Mouse (Mus musculus): ENCODE results near the gene Lrpap1. TPM values are rescaled to one million over a fixed set of nuclear protein-coding genes. Genes with fewer than 3 reads are reported as not detected.

Gene Lrpap1
- total RNA-seq, 2 experiments from 2014 or later, result 115 TPM

- DNase-seq (ENCODE audit: low spot score in 2 of 2), result no peak
These were observed 24.2 kb upstream of the Lrpap1 start for GRCm38 (mm10) chr5:35129767-35130191.

- DNase-seq (ENCODE audit: low spot score in 2 of 2), result no peak
These were observed 23.6 kb upstream of the Lrpap1 start for GRCm38 (mm10) chr5:35129208-35129607.

DNA sequence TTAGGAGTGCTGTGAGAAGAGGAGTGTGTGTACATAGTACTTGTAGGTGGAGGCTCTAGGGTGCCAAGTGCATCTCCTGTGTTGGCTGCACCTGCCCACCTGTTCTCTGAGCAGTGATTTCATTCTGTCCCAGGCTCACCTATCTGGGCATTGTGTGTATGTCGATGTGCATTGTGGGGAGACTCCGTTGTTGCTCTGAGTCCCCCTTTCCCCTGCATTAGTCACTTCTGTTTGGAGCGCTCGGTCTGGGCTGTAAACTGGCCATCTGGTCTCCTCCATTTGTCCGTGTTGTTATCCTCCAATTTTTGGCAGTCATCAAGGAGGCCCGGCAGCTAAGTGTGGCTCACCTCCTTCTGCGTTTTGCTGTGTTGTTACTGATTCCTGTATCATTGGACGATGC, 14.5 kb upstream of the Lrpap1 start:
- no peak for DNase-seq (ENCODE audit: low spot score in 2 of 2)

DNA sequence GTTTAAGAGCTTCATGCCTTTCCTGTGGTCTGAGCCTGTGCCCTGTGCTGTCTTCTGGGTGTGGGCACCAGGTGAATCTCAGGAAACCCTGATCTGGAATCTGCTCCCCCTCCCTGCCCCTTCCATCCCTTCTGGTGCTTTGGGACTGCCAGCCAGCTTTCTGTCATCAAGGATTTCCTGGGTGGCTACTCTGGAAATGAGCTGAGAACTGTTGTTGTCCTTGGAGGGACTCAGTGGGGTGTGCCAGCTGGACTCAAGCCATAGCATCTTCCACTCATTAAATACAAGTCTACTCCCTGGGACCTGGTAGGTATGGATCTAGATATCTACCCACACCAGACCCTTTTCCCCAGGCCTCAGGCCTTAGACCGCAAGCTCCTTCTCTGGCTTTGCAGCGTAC, 12.9 kb upstream of the Lrpap1 start:
- no peak for DNase-seq (ENCODE audit: low spot score in 2 of 2)

GRCm38 (mm10) chr5:35117633-35118032, 12.1 kb upstream of the Lrpap1 start:
- no peak for DNase-seq (ENCODE audit: low spot score in 2 of 2)

DNA sequence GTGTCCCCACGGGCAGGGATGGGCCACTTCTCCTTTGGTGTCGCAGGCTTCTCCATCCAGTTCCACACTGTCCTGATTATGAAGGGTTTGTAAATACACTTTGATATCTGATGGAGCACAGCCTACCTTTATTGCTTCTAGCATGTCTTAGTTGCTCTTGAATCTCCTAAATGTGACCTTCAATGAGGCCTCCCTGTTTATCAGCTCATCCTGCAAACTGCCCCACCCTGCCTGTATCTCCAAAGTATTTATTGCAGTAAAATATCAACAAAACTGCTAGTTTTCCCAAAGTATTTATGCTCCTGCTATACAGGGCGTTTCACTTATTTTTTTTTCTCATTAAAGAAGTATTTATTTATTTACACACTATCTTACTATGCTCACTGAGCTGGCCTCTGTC, 10.4 kb upstream of the Lrpap1 start:
- no peak for DNase-seq (ENCODE audit: low spot score in 2 of 2)

DNA sequence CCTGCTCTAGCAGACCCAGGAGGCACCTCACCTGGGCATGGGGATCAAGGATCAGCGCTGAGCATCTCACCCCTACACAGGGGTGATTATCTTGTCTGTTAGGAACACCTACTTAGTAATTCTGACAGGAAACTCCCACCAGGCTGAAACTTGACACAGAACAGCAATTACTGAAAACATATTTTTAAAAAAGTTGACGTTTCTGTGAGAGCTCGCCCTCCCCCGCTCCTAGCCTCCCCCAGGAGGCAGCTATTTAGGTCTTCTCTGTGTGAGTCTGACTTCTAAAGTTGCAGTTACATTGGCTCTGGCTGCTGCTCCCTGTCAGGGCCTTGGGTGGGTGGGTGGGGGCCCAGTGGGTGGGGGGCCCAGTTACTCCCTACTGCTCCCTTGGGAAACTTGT, 6.9 kb upstream of the Lrpap1 start:
- no peak for DNase-seq (ENCODE audit: low spot score in 2 of 2)

DNA sequence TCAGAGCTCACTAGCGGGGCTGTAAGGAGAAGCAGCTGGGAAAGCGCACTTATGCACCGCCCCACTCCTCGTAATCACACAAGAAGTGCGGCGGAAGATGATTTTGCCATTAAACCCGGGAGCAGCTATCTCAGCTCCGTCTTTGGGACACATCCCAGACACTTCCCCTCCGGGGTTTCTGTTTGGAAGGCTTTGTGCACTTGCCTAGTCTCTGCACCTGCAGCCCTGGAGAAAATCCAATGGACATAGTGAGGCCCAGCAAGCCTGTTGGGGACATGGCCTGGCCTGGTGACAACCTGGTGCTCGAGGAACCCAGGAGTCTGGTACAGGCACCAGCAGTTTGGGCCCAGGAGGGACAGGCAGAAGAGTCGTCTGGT, 344 bp upstream of the Lrpap1 start:
- DNase-seq (ENCODE audit: low spot score in 2 of 2), result no peak

GRCm38 (mm10) chr5:35104183-35104959, 1.2 kb downstream of the Lrpap1 start:
- DNase-seq (ENCODE audit: low spot score in 2 of 2), result no peak

DNA sequence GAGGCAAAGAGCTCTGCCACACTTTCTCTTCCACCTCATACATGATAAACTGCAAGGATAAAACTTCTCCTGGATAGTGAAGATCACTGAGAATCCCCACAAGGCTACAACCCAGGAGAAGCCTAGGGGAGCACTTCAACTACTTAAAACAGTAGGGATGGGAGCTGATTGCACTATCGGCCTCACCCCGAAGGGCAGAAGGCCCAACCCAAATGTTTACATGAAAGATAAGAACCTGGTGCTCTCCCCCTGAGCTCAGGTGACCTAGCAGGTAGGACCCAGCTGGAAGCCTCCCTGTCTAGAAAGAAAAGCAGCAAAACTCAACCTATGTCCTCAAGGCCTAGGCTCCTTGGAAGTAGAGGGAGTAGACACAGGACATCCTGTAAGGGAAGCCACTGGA, 2.0 kb downstream of the Lrpap1 start:
- no peak for DNase-seq (ENCODE audit: low spot score in 2 of 2)

- DNase-seq (ENCODE audit: low spot score in 2 of 2), result no peak
These were observed 2.5 kb downstream of the Lrpap1 start for GRCm38 (mm10) chr5:35103086-35103485.

GRCm38 (mm10) chr5:35091636-35092035, 13.9 kb downstream of the Lrpap1 start:
- DNase-seq (ENCODE audit: low spot score in 2 of 2), result no peak

DNA sequence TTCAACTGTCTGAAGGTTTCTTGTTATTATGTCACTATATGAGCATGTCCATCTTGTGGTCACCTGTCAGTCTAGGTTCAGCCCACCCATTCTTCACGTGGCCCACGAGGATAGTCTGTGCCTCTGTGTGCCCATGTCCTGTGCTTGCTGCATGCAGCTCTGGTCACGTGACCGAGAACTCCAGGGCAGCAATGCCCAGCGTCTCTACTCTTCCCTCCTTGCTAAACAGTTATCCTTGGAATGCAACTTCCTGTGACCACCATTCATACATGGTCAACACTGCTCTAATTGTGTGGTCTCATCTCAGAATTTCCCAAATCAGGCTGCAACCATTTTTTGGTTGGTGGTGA, 16.0 kb downstream of the Lrpap1 start:
- no peak for DNase-seq (ENCODE audit: low spot score in 2 of 2)

DNA sequence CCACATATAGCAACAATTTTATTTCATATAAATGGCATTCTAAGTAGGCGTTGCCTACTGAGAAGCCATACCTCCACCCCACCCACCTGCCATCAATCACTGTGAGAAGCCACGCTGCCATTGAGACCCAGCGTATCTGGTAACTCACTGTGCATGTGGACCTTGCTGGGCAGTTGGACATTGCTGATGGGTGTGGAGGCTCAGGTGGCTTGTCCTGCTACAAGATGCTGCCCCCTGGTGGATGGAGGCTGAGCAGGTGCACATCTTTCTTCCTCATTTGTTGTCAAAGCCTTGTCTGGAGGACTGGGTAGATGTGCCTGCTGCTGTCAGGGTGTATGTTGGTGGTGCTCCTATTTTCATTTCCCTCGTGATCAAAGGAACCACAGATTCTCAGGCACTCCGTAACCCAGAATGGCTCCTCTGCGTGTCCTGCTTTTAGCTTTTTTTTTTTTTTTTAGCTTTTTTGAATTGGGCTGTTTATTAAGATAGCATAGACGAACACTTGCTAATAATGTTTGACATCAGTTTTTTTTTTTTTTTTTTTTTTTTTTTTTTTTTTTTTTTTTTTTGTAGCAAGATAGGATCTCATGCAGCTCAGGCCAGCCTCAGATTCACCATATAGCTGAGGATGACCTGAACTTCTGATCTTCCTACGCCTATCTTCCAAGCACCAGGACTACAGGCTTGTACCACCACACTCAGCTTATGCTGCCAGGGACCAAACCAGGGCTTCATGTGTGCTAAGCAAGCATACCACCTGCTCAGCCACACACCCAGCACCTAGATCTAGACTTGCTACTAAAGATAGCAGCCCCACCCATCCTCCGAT, 16.6 kb downstream of the Lrpap1 start:
- DNase-seq (ENCODE audit: low spot score in 2 of 2), result peak; percentile 77 to 80

DNA sequence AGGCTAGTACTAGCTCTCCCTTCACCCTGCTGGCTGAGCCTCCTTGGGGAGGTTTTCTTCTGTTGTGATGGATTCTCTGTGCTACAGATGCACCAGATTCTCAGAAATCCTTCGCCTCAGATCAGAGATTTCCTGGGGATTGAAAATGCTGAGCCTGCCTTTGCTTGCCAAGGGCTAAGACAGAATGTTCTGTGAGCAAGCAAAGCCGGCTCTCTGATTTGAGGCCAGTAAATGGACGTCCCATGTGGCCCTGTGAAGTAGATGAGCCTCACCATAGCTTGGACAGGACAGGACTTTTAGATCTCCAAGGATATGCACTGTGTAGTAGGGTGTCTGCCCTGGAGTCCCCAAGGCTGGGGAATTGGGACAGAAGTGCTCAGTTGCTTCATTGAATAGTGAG, 20.7 kb downstream of the Lrpap1 start:
- no peak for DNase-seq (ENCODE audit: low spot score in 2 of 2)

DNA sequence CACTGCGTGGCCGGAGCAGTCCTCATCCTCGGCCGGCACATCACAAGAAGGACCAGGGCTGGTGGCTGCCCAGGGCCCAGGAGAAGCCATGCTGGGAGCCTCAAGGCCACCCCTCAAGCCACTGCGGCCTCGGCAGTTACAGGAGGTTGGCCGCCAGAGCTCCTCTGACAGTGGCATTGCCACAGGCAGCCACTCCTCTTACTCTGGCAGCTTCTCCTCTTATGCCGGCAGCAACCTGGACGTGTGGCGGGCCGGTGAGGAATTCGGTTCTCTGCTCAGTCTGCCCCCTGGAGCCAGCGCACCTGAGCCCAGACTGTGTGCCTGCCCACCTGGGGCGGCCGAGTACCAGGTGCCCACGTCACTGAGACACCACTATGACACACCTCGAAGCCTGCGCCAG, 26.5 kb downstream of the Lrpap1 start:
- no peak for DNase-seq (ENCODE audit: low spot score in 2 of 2)

DNA sequence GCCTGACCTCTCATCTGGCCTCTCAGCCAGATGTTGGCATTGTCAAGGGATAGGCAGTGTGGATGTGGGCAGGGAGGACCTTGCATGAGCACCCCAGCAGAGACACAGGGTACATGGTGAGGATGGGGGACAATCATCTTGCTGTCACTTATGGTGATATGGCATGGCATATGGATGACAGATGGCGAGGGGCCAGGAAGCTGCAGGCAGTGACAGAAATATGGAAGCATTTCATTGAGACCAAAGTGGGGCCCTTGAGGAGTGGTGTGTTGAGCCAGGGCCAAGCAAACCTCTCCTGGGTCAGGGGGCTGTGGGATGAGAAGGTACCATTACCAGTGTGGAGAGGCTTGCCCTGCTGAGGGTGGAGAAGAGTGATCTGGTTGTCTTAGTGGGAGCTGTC, 29.2 kb downstream of the Lrpap1 start:
- DNase-seq (ENCODE audit: low spot score in 2 of 2), result no peak

DNA sequence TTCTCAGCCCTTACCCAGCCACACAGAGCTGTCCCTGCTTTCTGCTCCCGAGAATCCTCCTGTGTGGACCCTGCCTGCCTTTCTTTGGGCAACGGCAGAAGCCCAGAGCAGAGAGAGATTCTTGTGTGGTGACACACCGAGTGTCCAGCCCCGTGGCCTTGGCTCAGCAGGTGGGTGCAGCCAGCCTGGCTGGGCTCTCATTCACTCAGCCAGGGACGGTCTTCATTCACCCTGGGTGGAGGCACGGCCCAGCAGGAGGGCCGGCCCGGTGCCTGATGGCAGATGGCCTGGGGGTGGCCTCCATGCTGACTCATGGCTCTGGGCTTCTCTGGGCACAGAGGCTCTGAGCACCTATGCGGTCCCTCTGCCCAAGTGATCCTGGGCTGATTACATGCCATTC, 31.6 kb downstream of the Lrpap1 start:
- DNase-seq (ENCODE audit: low spot score in 2 of 2), result peak; percentile 56 to 63

DNA sequence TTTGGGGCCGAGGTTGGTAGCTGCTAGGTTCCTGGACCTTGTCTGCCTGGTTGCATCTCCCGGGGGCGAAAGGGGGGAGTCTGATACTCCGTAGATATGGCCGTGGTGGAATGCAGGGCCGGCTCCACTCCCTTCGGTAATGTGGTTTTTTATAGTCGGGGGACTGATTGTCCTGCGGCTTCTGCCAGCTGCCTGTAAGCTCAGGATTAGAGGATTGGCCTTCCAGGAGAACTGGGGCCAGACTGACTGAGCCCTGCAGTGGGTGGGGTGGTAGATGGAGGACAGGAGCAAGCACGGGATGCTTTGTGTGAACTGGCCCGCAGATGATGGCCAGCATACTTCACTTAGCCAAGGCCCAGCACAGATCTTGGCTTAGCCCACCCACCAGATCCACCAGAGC, 32.3 kb downstream of the Lrpap1 start:
- no peak for DNase-seq (ENCODE audit: low spot score in 2 of 2)

GRCm38 (mm10) chr5:35071855-35072254, 33.7 kb downstream of the Lrpap1 start:
- no peak for DNase-seq (ENCODE audit: low spot score in 2 of 2)

- DNase-seq (ENCODE audit: low spot score in 2 of 2), result no peak
These were observed 34.6 kb downstream of the Lrpap1 start for GRCm38 (mm10) chr5:35070953-35071352.

DNA sequence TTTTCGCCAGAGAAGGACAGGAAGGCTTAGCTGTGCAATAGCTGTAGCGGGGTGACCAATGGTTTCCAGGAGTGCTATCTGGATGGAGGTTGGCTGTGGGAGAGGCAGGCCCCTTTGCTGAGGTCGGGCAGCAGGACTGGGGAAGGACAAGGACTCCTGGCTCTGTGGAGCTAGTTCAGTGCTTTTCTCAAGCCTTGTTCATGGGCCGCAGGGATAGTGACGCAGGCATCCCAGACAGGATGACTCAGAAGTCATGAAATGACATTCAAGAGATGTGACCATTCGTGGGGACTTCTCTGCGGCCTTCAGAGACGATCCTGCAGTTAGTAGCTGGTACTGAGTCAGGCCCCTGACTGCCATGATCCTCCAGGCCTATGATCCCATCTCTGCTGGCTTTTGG, 35.3 kb downstream of the Lrpap1 start:
- DNase-seq (ENCODE audit: low spot score in 2 of 2), result no peak

DNA sequence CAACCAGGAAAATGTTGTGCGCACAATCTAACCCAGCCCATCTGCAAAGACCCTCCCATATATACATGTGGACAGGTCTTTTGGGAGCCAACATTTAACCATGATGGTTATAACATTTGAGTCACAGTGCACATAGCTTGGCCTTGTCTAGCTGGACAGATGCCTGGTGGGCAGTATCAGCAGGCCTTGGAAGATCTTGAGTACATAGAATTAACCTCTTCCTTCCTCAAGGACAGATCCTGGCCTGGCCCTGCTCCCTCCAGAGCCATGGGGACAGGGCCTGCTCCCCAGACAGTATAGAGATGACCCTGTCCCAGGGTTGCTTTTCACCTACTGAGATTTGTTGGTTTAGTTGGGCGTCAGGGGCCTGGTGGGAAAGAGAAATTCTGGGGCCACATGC, 35.7 kb downstream of the Lrpap1 start:
- no peak for DNase-seq (ENCODE audit: low spot score in 2 of 2)
